Mouse (Mus musculus) B cell, adult 67 days (primary cell): ENCODE results near the gene Ppp1r35. TPM values are rescaled to one million over a fixed set of nuclear protein-coding genes. Genes with fewer than 3 reads are reported as not detected.

ENCODE experiments used
- total RNA-seq, 2 experiments: library from RNA; stranded (reverse); gene quantifications; 4 replicates each; pipeline ENCODE4 v1.2.4; 2023

The Ppp1r35 gene
- total RNA-seq, result 10 to 100 TPM; 26.7 to 28.6 TPM

DNA sequence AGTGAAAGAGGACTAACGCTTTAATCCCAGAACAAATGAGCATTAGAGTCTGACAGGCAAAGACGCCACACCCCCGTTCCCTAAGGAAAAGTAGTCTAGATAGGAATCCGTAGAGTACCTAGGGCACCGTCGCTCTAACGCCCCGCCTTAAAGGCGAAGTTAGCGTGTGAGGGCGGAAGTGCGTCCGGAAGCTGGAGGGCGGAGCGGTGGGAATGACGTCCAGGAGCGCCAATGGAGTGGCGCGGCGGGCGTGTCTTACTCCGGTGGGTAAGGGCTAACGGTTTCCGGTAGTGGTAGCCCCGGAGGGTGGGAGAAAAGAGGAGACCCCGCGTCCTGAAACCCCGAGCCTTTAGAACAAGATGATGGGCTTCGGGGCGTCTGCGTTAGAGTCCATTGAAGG is at the start of gene Ppp1r35:
Gene Ppp1r35 (plus strand): TSS at position 215 of the 400 bp plus-strand sequence.

DNA sequence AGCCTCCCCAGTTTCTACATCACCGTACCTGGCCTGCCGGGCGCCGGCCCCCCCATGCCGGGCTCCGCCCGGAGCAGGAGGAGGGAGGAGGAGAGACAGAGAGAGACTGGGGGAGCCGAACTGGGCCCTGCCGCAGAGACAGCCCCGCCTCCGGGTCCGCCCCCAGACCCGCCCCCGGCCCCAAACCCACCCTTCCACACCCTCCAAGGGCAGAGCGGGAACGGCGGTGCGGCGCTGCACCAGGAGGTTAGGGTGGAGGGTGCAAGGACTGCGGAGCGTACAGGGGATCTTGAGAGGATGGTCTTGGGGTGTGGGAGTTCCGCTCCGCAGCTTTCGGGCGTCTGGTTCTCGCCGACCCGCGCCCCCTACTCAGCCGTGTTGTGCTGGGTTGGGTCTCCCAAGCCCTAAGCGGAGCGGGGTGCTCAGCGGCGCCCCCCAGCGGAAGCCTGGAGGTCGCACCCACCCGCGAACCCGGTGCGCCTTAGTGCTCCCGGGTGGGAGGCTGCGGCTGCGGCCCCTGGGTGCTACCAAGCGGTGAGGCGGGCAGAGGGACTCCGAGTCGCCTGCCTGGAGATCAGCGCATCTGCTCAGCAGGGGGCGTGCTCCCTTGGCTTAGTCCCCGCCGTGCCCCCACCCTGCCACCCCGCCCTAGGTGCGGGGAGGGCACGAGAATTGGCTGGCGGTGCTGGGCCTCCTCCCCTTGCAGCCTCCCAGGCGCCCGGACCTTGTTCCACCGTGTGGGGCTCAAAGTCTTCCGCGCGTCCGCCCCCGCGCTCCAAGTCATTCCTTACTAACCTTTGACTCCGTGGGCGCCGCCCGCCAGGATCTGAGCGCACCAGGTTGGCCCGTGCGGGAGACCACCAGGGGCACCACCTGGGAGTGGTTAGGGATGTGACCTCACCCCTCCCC is 37.4 kb upstream of the Ppp1r35 start, which contains the start of gene Nyap1:
Gene Nyap1 (minus strand): TSS at position 585 of the 909 bp plus-strand sequence.

DNA sequence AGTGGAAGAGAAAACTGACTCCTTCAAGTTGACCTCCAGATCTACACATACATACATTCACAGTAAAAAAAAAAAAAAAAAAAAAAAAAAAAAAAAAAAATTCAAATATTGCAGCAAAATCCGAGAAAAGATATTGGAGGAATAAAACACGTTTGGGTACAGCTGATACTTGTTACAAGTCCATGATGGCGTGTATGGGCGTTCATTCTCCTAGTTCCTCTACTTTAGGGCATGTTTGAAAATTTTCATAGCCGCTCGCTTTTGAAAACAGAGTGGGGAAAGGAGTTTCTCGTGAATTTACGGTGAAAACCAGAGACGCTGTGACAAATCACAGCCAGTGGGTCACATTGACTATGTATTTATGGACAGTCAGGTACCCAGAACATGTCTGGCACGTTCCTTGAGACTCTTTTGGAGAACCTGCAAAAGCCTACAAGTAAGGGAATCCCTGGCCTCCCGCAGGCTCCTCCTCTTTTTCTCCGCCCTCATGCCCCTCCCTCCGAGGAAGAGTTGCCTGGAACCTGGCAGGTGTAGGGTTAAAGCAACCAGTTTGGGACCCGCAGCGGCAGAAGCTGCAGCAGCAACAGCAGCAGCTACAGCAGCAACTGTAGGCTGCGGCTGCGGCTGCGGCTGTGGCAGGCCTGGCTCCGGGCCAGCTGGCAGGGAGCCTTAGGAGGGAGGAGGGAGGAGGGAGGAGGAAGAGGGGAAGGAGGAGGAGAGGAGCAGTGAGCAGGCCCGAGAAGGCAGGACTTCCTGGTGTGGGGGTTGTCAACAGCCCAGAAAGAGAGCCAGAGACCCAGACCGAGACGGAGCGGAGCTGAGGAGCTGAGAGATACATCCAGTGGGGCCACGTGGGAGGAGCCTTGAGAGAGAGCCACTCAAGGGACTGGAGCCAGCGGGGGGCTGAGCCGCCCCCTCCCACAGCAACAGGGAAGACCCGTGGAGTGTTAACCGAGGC is 33.2 kb upstream of the Ppp1r35 start, which contains the start of gene Tsc22d4:
Gene Tsc22d4 (plus strand): TSS at position 517 of the 958 bp plus-strand sequence.

DNA sequence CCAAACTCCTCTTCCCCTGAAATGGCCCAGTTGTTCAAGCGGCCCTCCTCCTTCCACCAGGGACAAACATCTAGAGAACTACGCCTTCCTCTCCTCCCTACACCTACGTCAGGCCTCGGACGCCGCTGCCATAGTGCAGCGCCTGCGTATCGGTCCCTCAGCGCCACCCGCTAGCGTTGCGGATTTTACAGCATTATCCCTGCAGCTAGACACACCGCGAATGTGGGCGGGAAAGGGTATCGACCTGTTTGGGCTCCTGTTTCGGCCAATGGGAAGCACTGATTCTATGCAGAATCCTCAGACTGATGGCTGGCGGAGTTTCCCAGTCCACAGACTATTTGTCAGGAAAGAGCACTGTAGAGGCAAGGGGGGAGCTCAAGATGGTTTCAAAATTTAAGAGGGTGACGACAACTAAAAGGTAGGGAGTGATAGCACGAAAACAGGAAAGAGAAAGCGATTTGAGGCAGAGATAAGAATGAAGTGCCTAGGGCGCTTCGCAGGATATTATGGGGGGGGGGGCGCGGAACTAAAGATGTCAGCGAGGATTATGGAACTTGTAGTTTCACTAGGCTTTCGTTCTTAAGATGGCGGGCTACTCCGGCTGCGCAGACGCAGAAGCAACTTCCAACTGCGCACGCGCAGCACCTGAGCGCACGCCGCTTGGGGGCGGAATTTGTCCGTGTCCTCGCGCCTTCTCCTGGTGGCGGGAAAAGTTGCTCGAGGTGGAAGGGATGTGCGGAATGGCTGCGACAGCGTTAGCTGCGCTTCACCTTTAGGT is 8.7 kb downstream of the Ppp1r35 start, which contains the start of the genes Mepce and Zcwpw1:
Gene Mepce (minus strand): TSS at position 505 of the 778 bp plus-strand sequence.
Gene Zcwpw1 (plus strand): TSS at position 648 of the 778 bp plus-strand sequence.

Other genes starting within 250 kb of the Ppp1r35 start
- gene Epo, start 245.6 kb upstream of the Ppp1r35 start, total RNA-seq, result not detected
- 100 to 1,000 TPM; 426 to 449 TPM for gene Gnb2, start 245.3 kb upstream of the Ppp1r35 start, total RNA-seq
- not detected for gene Actl6b, start 225.3 kb upstream of the Ppp1r35 start, total RNA-seq
- gene Tfr2, start 209.0 kb upstream of the Ppp1r35 start, total RNA-seq, result 1 to 10 TPM in 1 of 2 experiments, not detected in 1; 1.2 TPM
- 10 to 100 TPM; 35.1 to 36.0 TPM for gene Mospd3, start 177.8 kb upstream of the Ppp1r35 start, total RNA-seq
- gene Pcolce, start 165.1 kb upstream of the Ppp1r35 start, total RNA-seq, result 1 to 10 TPM in 1 of 2 experiments, not detected in 1; 1.6 TPM
- under 1 TPM in 1 of 2 experiments, not detected in 1; 0.39 TPM for gene Fbxo24, start 149.8 kb upstream of the Ppp1r35 start, total RNA-seq
- 100 to 1,000 TPM; 216 to 222 TPM for gene Lrch4, start 149.7 kb upstream of the Ppp1r35 start, total RNA-seq
- 10 to 100 TPM; 65.4 to 76.3 TPM for gene Gm20605, start 149.7 kb upstream of the Ppp1r35 start, total RNA-seq
- gene Sap25, start 137.5 kb upstream of the Ppp1r35 start, total RNA-seq, result 100 to 1,000 TPM; 113 to 123 TPM
- not detected for gene Irs3, start 133.1 kb upstream of the Ppp1r35 start, total RNA-seq
- 10 to 100 TPM; 17.9 to 21.4 TPM for gene Agfg2, start 94.1 kb upstream of the Ppp1r35 start, total RNA-seq
- under 1 TPM; 0.21 to 0.78 TPM for gene Nyap1, start 37.2 kb upstream of the Ppp1r35 start, total RNA-seq
- 100 to 1,000 TPM; 233 to 247 TPM for gene Tsc22d4, start 33.1 kb upstream of the Ppp1r35 start, total RNA-seq
- gene Mepce, start 8.8 kb downstream of the Ppp1r35 start, total RNA-seq, result 10 to 100 TPM; 76.0 to 99.8 TPM
- gene Zcwpw1, start 8.9 kb downstream of the Ppp1r35 start, total RNA-seq, result 10 to 100 TPM; 21.1 to 23.3 TPM
- gene Pilra, start 57.4 kb downstream of the Ppp1r35 start, total RNA-seq, result 1 to 10 TPM; 2.1 to 2.2 TPM
- gene Pilrb1, start 79.3 kb downstream of the Ppp1r35 start, total RNA-seq, result 1 to 10 TPM in 1 of 2 experiments, not detected in 1; 3.2 TPM
- gene Pilrb2, start 93.0 kb downstream of the Ppp1r35 start, total RNA-seq, result 1 to 10 TPM in 1 of 2 experiments, not detected in 1; 1.1 TPM
- not detected for gene Cyp3a13, start 142.8 kb downstream of the Ppp1r35 start, total RNA-seq
- not detected for gene Gjc3, start 184.2 kb downstream of the Ppp1r35 start, total RNA-seq
- not detected for gene Azgp1, start 202.7 kb downstream of the Ppp1r35 start, total RNA-seq
- not detected for gene Smok3a, start 242.4 kb downstream of the Ppp1r35 start, total RNA-seq
- gene Smok3b, start 242.6 kb downstream of the Ppp1r35 start, total RNA-seq, result not detected